Mouse (Mus musculus): ENCODE measurements around the gene Ccdc126. TPM values are rescaled to one million over a fixed set of nuclear protein-coding genes. Genes with fewer than 3 reads are reported as not detected.

Gene Ccdc126
- polyA plus RNA-seq, 1 experiment, result 4.0 TPM

- Histone ChIP-seq H3K4me1 (ENCODE audit: control insufficient read depth, insufficient read depth, low read length) (no peaks in the 10 kb centered on the region), H3K9me3 (replicated peaks; ENCODE audit: control insufficient read depth, insufficient read depth, low read length, poor library complexity, severe bottlenecking) (no peaks in the 10 kb centered on the region), H3K36me3 (ENCODE audit: control insufficient read depth, insufficient read depth, low read length, poor library complexity, severe bottlenecking) (no peaks in the 10 kb centered on the region), H3K27ac (ENCODE audit: insufficient read depth, low read length) (no peak overlapping the region), H3K4me3 (ENCODE audit: low read depth, low read length) (no peak overlapping the region), H3K9ac (ENCODE audit: low read depth, poor library complexity, severe bottlenecking) (no peak overlapping the region), H3K27me3 (ENCODE audit: control insufficient read depth, insufficient read depth, low read length, poor library complexity, severe bottlenecking) (no peaks in the 10 kb centered on the region)
- TF ChIP-seq POLR2A (IDR thresholded peaks at IDR 0.05; ENCODE audit: insufficient read depth, low read length) (no peak), CTCF (IDR thresholded peaks at IDR 0.05; ENCODE audit: low read depth, low read length) (no peak), EP300 (IDR thresholded peaks at IDR 0.05; ENCODE audit: insufficient read depth, low read depth, low read length) (no peak)
These were observed 2.3 kb downstream of the Ccdc126 start for GRCm38 (mm10) chr6:49321341-49321740.

GRCm38 (mm10) chr6:49322056-49322455 is 3.0 kb downstream of the Ccdc126 start:
- no peak overlapping the region for H3K9ac ChIP-seq (ENCODE audit: low read depth, poor library complexity, severe bottlenecking)
- no peak overlapping the region for H3K4me3 ChIP-seq (ENCODE audit: low read depth, low read length)
- no peaks in the 10 kb centered on the region for H3K9me3 ChIP-seq (replicated peaks; ENCODE audit: control insufficient read depth, insufficient read depth, low read length, poor library complexity, severe bottlenecking)
- no peaks in the 10 kb centered on the region for H3K4me1 ChIP-seq (ENCODE audit: control insufficient read depth, insufficient read depth, low read length)
- no peak overlapping the region for H3K27ac ChIP-seq (ENCODE audit: insufficient read depth, low read length)
- TF ChIP-seq CTCF (IDR thresholded peaks at IDR 0.05; ENCODE audit: low read depth, low read length), result no peak
- no peak for TF ChIP-seq POLR2A (IDR thresholded peaks at IDR 0.05; ENCODE audit: insufficient read depth, low read length)
- no peak for TF ChIP-seq EP300 (IDR thresholded peaks at IDR 0.05; ENCODE audit: insufficient read depth, low read depth, low read length)
- H3K36me3 ChIP-seq (ENCODE audit: control insufficient read depth, insufficient read depth, low read length, poor library complexity, severe bottlenecking), result no peaks in the 10 kb centered on the region
- no peaks in the 10 kb centered on the region for H3K27me3 ChIP-seq (ENCODE audit: control insufficient read depth, insufficient read depth, low read length, poor library complexity, severe bottlenecking)

GRCm38 (mm10) chr6:49322986-49323385 is 3.9 kb downstream of the Ccdc126 start:
- H3K9ac ChIP-seq (ENCODE audit: low read depth, poor library complexity, severe bottlenecking), result no peak overlapping the region
- no peaks in the 10 kb centered on the region for H3K27me3 ChIP-seq (ENCODE audit: control insufficient read depth, insufficient read depth, low read length, poor library complexity, severe bottlenecking)
- no peak overlapping the region for H3K27ac ChIP-seq (ENCODE audit: insufficient read depth, low read length)
- H3K36me3 ChIP-seq (ENCODE audit: control insufficient read depth, insufficient read depth, low read length, poor library complexity, severe bottlenecking), result no peaks in the 10 kb centered on the region
- TF ChIP-seq CTCF (IDR thresholded peaks at IDR 0.05; ENCODE audit: low read depth, low read length) (no peak), POLR2A (IDR thresholded peaks at IDR 0.05; ENCODE audit: insufficient read depth, low read length) (no peak), EP300 (IDR thresholded peaks at IDR 0.05; ENCODE audit: insufficient read depth, low read depth, low read length) (no peak)
- no peak overlapping the region for H3K4me3 ChIP-seq (ENCODE audit: low read depth, low read length)
- no peaks in the 10 kb centered on the region for H3K4me1 ChIP-seq (ENCODE audit: control insufficient read depth, insufficient read depth, low read length)
- no peaks in the 10 kb centered on the region for H3K9me3 ChIP-seq (replicated peaks; ENCODE audit: control insufficient read depth, insufficient read depth, low read length, poor library complexity, severe bottlenecking)

GRCm38 (mm10) chr6:49324528-49324927 is 5.5 kb downstream of the Ccdc126 start:
- H3K9ac ChIP-seq (ENCODE audit: low read depth, poor library complexity, severe bottlenecking), result peak overlapping the region; percentile 48
- H3K27me3 ChIP-seq (ENCODE audit: control insufficient read depth, insufficient read depth, low read length, poor library complexity, severe bottlenecking), result no peaks in the 10 kb centered on the region
- TF ChIP-seq CTCF (IDR thresholded peaks at IDR 0.05; ENCODE audit: low read depth, low read length) (no peak), POLR2A (IDR thresholded peaks at IDR 0.05; ENCODE audit: insufficient read depth, low read length) (no peak), EP300 (IDR thresholded peaks at IDR 0.05; ENCODE audit: insufficient read depth, low read depth, low read length) (no peak)
- H3K27ac ChIP-seq (ENCODE audit: insufficient read depth, low read length), result no peak overlapping the region
- H3K4me1 ChIP-seq (ENCODE audit: control insufficient read depth, insufficient read depth, low read length), result no peaks in the 10 kb centered on the region
- peak overlapping the region; percentile 54 for H3K4me3 ChIP-seq (ENCODE audit: low read depth, low read length)
- H3K9me3 ChIP-seq (replicated peaks; ENCODE audit: control insufficient read depth, insufficient read depth, low read length, poor library complexity, severe bottlenecking), result no peaks in the 10 kb centered on the region
- no peaks in the 10 kb centered on the region for H3K36me3 ChIP-seq (ENCODE audit: control insufficient read depth, insufficient read depth, low read length, poor library complexity, severe bottlenecking)

GRCm38 (mm10) chr6:49325294-49325693 is 6.2 kb downstream of the Ccdc126 start:
- Histone ChIP-seq H3K27me3 (ENCODE audit: control insufficient read depth, insufficient read depth, low read length, poor library complexity, severe bottlenecking) (no peaks in the 10 kb centered on the region), H3K9me3 (replicated peaks; ENCODE audit: control insufficient read depth, insufficient read depth, low read length, poor library complexity, severe bottlenecking) (no peaks in the 10 kb centered on the region), H3K27ac (ENCODE audit: insufficient read depth, low read length) (no peak overlapping the region), H3K4me3 (ENCODE audit: low read depth, low read length) (no peak overlapping the region), H3K9ac (ENCODE audit: low read depth, poor library complexity, severe bottlenecking) (no peak overlapping the region), H3K36me3 (ENCODE audit: control insufficient read depth, insufficient read depth, low read length, poor library complexity, severe bottlenecking) (no peaks in the 10 kb centered on the region), H3K4me1 (ENCODE audit: control insufficient read depth, insufficient read depth, low read length) (no peaks in the 10 kb centered on the region)
- no peak for TF ChIP-seq CTCF (IDR thresholded peaks at IDR 0.05; ENCODE audit: low read depth, low read length)
- TF ChIP-seq EP300 (IDR thresholded peaks at IDR 0.05; ENCODE audit: insufficient read depth, low read depth, low read length), result no peak
- no peak for TF ChIP-seq POLR2A (IDR thresholded peaks at IDR 0.05; ENCODE audit: insufficient read depth, low read length)

GRCm38 (mm10) chr6:49326846-49327245 is 7.8 kb downstream of the Ccdc126 start:
- Histone ChIP-seq H3K9ac (ENCODE audit: low read depth, poor library complexity, severe bottlenecking) (no peak overlapping the region), H3K27ac (ENCODE audit: insufficient read depth, low read length) (no peak overlapping the region), H3K36me3 (ENCODE audit: control insufficient read depth, insufficient read depth, low read length, poor library complexity, severe bottlenecking) (no peaks in the 10 kb centered on the region), H3K27me3 (ENCODE audit: control insufficient read depth, insufficient read depth, low read length, poor library complexity, severe bottlenecking) (no peaks in the 10 kb centered on the region), H3K4me3 (ENCODE audit: low read depth, low read length) (no peak overlapping the region), H3K4me1 (ENCODE audit: control insufficient read depth, insufficient read depth, low read length) (no peaks in the 10 kb centered on the region), H3K9me3 (replicated peaks; ENCODE audit: control insufficient read depth, insufficient read depth, low read length, poor library complexity, severe bottlenecking) (no peaks in the 10 kb centered on the region)
- TF ChIP-seq POLR2A (IDR thresholded peaks at IDR 0.05; ENCODE audit: insufficient read depth, low read length) (no peak), EP300 (IDR thresholded peaks at IDR 0.05; ENCODE audit: insufficient read depth, low read depth, low read length) (no peak), CTCF (IDR thresholded peaks at IDR 0.05; ENCODE audit: low read depth, low read length) (no peak)
